Mouse (Mus musculus) granulocyte monocyte progenitor cell, adult 5-6 weeks (primary cell): ENCODE results near the gene Rnps1. TPM values are rescaled to one million over a fixed set of nuclear protein-coding genes. Genes with fewer than 3 reads are reported as not detected.
"Not testable (repeated sequence)": the region's sequence is repeated elsewhere in the genome, so short reads cannot be mapped to it uniquely, and the experiment has no call there.

Source experiments
- ATAC-seq: replicated peaks from 2 replicates; pipeline ENCODE4 v1.8.0; 2016; ENCODE audit warnings: mild to moderate bottlenecking, moderate TSS enrichment, inconsistent platforms; ENCODE audit not compliant: poor library complexity, severe bottlenecking
- total RNA-seq, 2 experiments: library from RNA; stranded (forward) in 1 of 2; stranded (reverse) in 1 of 2; fragments of 200-712, 200-1000 nt in 1 of 2; fragments of >200 nt in 1 of 2; fragmentation: Nextera tagmentation in 1 of 2; gene quantifications; 2 replicates each; pipeline ENCODE4 v1.2.3; 2014 to 2017

The Rnps1 gene
- total RNA-seq, 2 experiments from 2014 or later = 181 to 243 TPM

DNA sequence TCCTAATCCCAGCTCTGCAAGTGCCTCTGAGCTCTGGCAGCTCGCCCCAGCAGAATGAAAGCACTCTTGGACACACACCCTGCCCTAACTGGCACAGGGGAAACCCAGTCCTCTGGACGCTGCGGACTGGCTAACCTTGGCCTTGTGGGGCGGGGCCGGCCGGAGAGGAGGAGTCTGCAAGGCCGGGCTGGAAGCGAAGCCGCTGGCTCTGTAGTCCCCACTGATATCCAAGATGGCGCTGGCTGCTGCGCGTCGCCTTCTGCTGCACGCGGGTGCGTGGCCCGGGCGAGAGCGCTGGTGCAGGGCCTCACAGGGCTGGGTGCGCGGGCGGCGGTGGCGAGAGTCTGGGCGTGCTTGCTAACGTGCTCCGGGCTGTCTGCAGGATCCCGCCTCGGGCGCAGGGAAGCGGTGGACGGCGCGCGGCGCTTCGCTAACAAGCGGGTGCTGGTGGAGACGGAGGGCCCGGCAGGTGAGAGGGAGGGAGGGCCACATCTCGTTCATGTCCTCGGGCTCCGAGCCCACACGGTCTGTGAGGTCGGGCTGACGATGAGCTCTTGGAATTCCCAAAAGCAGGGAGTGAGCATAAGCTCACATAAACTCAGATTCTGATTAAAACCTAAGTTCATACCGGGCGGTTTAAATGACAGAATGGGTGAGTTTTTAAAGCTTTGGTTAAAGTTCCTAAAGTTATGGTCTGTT lies 12.3 kb downstream of the Rnps1 start, which contains the start of gene Eci1:
Gene Eci1, plus strand, starts transcription at position 171 of the 699 bp plus-strand sequence.
- ATAC-seq = peak; percentile 99

DNA sequence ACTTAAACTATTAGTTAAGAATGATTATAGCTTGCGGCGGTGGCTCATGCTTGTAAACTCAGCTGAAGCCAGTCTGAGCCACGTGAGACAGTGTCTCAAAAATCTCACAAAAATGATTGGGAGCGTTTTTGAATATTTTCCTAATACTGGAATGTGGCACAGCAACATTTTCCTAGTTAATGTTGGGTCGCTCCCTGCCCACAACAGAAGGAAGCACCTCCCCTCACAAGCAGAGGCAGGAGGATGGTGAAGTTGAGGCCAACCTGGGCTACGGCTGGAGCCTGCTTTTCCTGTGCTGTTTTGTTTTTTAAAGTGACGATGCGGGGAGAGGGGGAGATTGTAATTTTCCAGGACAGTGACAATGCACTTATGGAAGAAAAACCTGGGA lies 12.8 kb downstream of the Rnps1 start:
- ATAC-seq = no peak

DNA sequence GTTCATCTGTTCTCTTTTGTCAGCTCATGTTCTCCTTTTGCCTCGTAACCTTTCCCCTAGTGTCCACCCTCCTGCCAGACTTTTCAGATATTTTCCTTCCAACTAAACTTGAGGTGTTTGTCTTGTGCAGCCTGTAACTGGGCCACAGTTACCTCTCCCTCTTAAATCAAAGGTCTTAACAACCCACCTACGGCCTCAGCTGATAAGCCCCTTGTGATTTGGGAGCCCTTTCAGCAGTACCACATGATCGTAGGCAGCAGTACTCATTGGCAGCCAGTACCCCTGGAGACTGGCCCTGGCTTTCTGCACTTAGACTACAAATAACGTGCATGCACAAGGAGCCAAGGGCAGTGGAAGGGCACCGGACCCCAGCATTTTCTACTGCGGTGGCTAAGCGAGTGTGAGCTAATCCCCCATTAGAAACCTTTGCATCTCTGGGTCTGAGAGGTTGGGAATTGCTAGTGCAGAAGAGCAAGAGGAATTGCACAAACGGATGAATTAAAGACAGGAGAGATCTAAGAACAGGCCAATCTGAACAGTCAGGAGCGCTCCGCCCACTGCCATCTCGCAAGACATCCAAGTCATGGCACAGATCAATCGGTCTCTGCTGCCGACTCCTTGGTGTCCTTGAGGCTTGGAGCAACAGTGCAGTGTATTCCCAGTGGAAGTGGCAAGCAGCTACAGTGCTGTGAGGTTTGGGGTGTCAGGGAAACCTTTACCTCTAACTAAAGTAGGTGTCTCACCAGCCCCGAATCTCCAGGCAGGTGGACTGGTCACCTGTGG lies 15.0 kb downstream of the Rnps1 start:
- ATAC-seq = no peak

DNA sequence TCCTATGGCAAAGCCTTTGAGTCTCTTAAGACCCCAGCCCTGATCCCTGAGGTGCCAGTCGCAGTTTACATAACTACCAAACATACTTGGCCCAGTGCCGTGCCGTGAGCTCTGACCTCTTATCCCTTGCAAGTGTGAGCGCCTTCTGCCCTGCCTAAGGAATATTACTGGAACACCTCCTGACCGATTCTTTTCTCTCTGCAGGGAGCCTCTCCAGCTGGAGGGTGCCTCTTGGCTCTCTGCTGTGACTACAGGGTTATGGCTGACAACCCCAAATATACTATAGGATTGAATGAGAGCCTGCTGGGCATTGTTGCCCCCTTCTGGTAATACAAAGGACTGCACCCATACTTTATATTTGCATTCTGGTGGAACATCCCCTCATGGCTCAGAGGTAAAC lies 22.7 kb downstream of the Rnps1 start:
- peak; percentile 80 for ATAC-seq

DNA sequence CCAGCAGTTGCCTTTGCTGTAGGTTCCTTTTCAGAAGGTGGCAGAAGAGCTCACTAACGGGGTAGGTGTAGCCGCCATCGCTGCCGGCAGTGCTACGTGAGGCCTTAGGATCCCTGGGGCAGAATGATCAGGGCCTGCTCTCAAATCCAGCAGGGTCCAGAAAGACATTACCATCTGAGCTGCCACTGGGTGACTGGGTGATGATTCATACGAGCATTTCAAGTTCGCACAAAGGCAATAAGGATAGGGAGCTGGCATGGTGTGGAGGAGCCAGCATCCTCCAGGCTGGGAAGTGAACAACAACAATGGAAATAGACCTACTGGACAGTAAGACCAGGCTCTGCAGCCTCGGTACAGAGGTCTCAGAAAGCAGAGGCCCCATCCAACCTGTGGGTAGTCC lies 26.0 kb downstream of the Rnps1 start:
- ATAC-seq = no peak

DNA sequence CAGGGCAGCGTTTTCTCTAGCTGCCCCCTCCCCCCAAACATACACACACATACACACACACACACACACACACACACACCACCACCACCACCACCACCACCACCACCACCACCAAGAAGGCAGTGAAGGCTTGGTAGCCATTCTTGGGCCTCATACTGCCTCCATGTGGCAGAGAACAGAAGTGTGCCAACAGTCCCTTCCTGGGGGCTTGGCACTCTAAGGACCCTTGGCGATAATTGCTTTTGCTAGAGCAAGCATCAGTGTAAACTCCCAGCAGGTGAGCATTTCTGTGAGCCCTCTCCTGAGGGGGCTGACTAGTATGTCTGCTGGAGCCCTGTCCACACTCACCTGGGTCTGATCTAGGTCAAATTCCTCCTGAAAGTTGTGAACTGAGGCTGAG lies 26.8 kb downstream of the Rnps1 start:
- no peak for ATAC-seq

DNA sequence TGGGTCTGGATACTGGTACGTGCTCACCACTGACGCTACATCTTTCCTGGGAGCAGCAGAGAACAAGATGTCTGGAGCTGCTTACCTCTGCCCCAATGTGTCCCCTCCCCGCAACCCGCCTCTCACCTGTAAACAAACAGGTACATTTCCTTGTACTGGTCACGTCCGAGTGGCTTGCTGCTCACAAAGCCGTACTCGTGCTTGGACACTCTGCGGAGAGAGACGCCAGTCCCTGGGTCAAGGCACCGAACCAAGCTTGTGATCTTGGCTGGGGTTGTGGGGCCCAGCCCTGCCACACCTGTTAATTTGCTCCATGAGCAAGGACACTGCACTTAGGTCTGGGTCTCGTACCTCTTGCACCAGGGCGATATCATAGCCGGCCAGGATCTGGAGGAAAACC lies 27.7 kb downstream of the Rnps1 start:
- ATAC-seq = no peak

DNA sequence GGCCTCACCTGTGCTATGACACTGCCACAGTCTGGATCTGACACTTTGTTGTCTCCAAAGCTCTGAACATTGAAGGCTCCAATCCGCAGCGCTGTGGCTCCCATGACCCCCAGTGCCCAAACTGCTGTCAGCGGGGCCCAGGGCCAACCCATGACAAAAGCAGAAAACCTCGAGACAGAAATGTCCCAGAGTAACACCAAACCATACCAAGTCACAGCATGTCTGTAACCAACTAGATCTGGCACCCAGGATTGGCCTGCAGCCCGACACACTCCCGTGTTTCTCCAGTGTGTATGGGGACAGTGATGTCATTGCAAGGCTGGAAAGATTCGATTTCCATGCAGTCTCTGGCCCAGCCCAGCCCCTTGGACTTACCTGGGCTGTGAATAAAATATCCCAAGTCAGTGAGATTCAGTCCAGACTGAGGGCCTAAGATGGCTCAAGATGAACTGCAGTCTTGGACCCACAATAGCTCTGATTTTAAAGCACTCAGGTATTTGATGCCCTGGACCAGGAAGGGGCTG lies 28.3 kb downstream of the Rnps1 start, which contains the start of gene Dnase1l2:
Gene Dnase1l2, minus strand, starts transcription at position 474 of the 524 bp plus-strand sequence.
- ATAC-seq = no peak

DNA sequence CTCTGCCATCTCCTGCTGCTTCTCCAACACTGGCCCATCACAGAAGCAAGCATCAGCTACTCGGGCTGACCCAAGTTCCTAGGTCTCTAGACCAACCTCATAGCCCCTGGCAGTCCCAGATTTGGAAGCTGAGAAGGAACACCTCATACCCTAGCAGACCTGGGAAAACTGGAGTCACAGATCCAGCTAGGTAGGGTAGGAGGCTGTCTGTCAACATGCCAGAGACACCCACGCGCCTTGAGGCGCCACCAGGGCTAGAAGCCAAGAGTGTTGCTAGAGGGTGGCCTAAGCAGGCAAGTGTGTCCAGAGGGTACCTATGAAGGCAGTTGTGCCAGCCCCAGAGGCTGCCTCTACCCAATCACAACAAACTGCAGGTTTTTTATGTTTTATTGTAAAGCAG lies 29.0 kb downstream of the Rnps1 start:
- ATAC-seq = no peak

DNA sequence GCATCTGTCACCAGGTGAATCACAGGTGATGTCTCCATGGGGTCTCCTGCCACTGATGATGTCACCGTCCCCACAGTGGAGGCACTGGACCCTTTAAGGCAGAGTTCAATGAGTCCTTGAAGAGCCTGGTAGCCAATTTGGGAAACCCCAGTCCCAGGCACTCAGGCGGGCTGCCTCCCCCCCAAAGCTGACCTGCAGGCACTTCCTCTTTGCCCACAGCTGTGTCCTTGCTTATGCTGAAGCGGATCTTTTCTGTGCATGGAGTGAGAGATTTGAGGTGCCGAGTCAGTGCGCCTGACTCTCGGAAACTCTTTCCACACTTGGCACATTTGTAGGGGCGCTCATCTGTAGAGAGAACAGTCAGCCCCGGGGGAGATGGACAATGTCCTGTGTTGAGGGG lies 32.2 kb downstream of the Rnps1 start:
- ATAC-seq = peak; percentile 60

DNA sequence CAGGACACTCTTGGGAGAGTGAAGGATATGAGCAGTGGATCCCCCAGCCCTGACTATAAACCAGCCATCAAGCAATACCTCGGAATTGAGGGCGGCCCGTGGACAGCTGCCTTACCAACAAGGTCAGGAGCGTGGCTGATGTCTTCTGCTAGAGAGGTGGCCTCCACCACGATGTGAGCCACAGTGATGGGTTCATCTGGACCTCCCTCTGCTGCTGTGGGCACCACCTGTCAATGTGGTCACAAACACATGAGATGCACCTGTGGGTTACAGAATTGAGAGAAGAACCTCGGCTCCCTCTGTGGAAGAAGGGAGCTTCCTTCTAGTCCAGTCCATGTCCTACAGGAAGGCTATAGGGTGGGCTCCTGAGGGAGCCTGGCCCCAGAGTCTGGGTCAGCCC lies 35.1 kb downstream of the Rnps1 start:
- no peak for ATAC-seq

DNA sequence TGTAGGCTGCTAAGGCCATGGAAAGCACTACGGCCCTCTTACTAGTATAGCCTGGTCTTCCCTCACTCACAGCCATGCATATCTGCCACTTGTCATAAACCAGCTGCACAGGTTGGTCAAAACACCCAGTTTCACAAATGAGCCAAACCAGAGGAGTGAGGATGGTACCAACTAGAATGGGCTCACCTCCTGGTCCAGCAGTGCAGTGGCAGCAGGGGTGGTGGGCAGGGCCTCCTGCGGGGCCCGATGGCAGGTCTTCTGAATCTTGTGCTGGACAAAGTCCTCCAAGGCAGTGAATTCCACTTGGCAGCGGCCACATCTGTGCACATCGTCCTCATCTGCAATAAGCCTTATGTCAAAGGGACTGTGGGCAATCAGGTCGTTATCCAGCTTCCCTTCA lies 36.9 kb downstream of the Rnps1 start:
- no peak for ATAC-seq

DNA sequence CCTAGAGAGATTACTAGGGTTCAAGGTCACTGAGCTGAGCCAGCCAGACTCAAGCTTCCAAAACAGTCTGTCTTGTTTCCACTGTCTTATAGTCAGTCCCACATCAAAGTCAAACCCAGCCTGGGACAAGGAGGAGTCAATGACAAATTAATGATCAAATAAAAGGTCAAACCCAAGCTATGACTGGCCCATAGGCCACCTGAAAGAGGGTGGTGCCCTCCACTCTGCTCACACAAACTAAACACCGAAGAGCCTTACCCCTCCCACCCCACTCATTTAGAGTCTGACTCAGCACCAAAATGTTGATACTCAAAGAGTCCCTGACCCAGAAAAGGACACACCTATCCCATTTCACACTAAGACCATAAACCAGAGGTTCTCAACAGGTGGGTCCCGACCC lies 39.0 kb downstream of the Rnps1 start:
- no peak for ATAC-seq

DNA sequence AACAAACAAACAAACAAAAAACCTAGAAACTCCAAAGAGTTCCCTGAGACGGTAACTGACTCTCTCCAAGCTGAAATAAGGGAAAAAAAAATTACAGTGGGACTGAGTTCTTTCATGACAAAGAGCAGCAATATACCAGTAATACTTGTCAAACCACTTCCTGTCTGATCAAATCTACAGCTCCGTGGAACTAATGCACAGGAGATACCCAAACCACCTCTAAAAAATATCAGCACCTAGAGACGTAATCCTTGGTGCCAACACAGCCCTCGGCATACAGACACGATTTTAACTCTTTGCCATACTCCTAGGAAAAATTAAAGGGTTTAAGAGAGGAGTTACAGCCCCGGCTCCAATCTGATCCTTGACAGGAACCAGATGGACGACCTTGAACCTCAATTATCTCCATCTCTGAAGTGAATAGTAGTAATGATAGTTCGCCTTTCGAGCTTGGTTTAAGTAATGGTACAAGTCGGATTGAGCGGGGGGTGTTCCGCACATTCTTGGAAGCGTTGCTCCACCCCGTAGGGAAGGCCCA lies 39.9 kb downstream of the Rnps1 start:
- peak; percentile 7 for ATAC-seq

DNA sequence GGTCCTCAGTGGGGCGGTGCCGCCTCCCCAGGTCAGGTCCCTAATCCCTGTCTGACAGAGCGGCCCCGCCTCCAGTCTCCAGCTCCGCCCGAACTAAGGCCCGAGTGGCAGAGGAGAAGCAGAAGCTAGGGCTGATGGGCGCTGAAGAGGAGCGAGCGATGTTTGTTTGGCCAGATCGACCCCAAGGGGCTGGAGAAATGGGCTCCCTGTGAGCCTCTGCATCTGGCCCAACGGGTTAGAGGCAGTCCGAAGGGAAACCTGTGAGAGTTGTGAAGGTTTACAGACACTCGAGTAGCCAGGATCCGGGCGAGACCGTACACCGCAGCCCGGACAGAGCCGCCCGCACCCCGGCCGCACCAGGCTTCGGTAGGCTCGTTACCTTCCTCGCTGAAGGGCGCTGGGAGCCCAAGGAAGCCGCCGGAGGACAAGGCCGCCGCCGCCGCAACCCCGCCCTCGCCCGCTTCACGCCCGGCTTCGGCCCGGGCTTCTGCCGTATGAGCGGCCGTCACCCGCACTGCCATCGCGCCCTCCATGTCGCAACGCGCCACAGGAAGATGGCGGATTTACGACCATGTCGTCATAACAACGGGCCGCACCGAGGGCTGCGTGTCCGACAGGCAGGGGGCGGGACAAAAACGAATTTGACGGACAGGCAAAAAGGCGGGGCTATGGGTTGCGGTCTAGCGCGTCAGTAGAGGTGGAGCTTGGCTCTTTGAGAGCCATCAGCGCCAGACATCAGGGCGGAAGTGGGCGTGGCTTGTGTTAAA lies 40.6 kb downstream of the Rnps1 start:
- peak; percentile 93 for ATAC-seq

DNA sequence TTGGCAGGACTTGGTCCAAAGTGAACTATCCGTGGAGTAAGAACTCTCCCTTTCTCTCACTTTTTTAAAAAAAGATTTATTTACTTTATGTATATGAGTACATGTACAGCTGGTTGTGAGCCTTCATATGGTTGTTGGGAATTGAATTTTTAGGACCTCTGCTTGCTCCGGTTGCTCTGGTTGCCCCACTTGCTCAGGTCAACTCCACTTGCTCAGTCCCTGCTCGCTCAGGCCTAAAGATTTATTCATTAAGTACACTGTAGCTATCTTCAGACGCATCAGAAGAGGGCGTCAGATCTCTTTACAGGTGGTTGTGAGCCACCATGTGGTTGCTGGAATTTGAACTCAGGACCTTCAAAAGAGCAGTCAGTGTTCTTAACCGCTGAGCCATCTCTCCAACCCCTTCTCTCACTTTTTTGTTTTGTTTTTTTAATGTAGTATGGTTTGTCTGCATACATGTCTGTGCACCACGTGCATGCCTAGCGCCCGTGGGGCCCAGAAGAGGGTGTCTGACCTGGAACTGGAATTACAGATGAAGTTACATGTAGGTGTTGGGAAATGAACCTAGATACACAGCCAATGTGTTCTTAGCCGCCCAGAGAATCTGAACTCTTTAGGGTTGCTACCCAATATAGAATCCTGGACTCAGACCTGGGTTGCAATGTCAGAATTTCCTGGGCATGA lies 41.3 kb downstream of the Rnps1 start:
- ATAC-seq = not testable (repeated sequence)

DNA sequence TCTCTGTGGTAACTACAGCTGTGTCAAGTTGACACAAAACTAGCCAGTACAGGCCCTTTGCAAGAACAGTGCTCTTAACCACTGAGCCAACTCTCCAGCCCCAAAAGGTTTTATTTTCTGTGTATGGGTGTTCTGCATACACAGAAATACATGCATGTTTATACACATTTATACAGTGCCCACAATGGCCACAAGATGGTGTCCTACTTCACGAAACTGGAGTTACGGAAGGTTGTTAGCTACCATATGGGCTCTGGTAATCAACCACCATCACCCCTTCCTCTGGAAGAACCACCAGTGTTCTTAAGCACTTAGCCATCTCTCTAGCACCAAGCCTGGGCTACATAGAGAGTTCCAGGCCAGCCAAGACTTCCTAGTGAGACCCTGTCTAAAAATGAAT lies 47.2 kb downstream of the Rnps1 start:
- ATAC-seq = peak; percentile 83

DNA sequence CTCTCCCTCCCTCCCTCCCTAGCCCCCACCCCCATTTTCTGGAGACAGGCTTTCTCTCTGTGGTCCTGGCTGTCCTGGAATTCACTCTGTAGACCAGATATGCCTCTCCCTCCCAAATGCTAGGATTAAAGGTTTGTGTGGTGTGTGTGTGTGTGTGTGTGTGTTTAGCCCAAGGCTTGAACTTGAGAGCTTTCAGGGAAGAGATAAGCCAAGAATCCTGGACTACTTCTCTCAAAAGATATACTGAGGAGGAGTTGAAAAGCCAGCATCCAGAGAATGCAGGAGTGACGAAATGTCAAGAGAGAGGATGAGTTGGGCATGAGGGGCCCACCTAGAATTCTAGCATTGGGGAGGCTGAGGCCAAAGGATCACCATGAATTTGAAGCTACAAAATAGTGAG lies 48.6 kb downstream of the Rnps1 start:
- no peak for ATAC-seq

DNA sequence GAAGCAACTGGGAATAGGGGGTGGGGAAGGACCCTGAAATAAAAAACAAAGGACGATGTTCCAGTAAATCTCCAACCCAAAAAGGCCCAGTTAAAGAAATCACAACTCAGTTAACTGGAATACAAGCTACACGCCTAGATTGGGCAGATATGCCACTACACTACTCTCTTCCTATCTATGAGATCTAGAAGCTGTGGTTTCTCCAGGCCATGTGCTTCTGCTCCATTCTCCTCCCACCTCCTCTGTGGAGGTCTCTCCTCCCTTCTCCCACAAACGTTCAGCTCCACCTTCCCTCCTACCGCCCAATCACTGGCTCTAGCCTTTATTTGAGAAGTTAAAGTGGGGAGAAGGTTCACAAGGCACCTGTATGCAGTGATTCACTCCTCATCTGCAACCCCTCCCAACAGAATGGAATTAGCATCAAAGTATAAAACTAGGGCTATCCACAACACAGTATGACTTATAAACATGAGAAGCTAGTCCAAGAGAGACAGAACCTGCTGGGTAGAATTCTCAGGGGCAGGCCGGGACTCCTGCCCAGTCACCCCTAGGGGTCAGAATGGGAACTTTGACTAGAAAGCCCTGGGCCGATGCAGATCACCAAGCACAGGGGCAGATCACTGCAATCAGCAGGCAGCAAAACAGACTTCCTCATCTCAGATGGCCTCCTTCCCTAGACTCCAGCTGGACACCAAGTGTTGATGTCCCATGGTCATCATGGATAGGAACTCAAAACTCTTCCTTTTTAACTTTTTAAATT lies 49.2 kb downstream of the Rnps1 start:
- peak; percentile 95 for ATAC-seq
